Mouse (Mus musculus): ENCODE measurements around the gene Recql5. TPM values are rescaled to one million over a fixed set of nuclear protein-coding genes. Genes with fewer than 3 reads are reported as not detected.

The Recql5 gene
- polyA plus RNA-seq, 1 experiment from 2014 or later = 16.3 TPM

GRCm38 (mm10) chr11:115843891-115844239 lies 89.4 kb downstream of the Recql5 start:
- ATAC-seq (ENCODE audit: insufficient read depth, low FRiP score, low read depth) = peak; percentile 87
- no peaks in the 10 kb centered on the region for H3K9me3 ChIP-seq
- no peaks in the 10 kb centered on the region for H3K27me3 ChIP-seq (replicated peaks)
- no peak overlapping the region for H3K9ac ChIP-seq
- peaks cover 24% of the 10 kb centered on the region for H3K4me1 ChIP-seq
- peaks cover 8% of the 10 kb centered on the region; the same call in 1 of the 2 replicates for H3K36me3 ChIP-seq
- WGBS = 59% methylated on average over 5 of the region's 5 CpGs
- peak overlapping the region; percentile 20; the same call in 1 of the 2 replicates for H3K4me2 ChIP-seq
- no peak overlapping the region for H3K4me3 ChIP-seq (replicated peaks)
- peak overlapping the region; percentile 82 for H3K27ac ChIP-seq

GRCm38 (mm10) chr11:115843141-115843890 lies 90.0 kb downstream of the Recql5 start:
- H3K4me1 ChIP-seq = peaks cover 24% of the 10 kb centered on the region
- no peaks in the 10 kb centered on the region for H3K9me3 ChIP-seq
- H3K4me3 ChIP-seq (replicated peaks) = no peak overlapping the region
- ATAC-seq (ENCODE audit: insufficient read depth, low FRiP score, low read depth) = no peak
- H3K36me3 ChIP-seq = peaks cover 8% of the 10 kb centered on the region; the same call in 1 of the 2 replicates
- H3K27ac ChIP-seq = peak overlapping the region; percentile 82
- WGBS = 77% methylated on average over 14 of the region's 14 CpGs
- H3K27me3 ChIP-seq (replicated peaks) = no peaks in the 10 kb centered on the region
- H3K9ac ChIP-seq = no peak overlapping the region
- no peak overlapping the region for H3K4me2 ChIP-seq

Other genes starting within 250 kb of the Recql5 start
- gene Grb2, start 224.9 kb downstream of the Recql5 start, polyA plus RNA-seq (2015; fragmentation: Nextera tagmentation; extraction: Ambion mirVana) = 83.5 and 85.7 TPM in 2 replicates
- 19.9 and 20.7 TPM in 2 replicates for gene Tmem94, start 168.0 kb downstream of the Recql5 start, polyA plus RNA-seq (2015; fragmentation: Nextera tagmentation; extraction: Ambion mirVana)
- 11.7 and 13.1 TPM in 2 replicates for gene Caskin2, start 119.8 kb downstream of the Recql5 start, polyA plus RNA-seq (2015; fragmentation: Nextera tagmentation; extraction: Ambion mirVana)
- gene Tsen54, start 118.8 kb downstream of the Recql5 start, polyA plus RNA-seq (2015; fragmentation: Nextera tagmentation; extraction: Ambion mirVana) = 28.2 and 30.6 TPM in 2 replicates
- 60.4 and 61.5 TPM in 2 replicates for gene Llgl2, start 109.4 kb downstream of the Recql5 start, polyA plus RNA-seq (2015; fragmentation: Nextera tagmentation; extraction: Ambion mirVana)
- 17.8 and 24.7 TPM in 2 replicates for gene Myo15b, start 75.1 kb downstream of the Recql5 start, polyA plus RNA-seq (2015; fragmentation: Nextera tagmentation; extraction: Ambion mirVana)
- gene Smim5, start 33.5 kb downstream of the Recql5 start, polyA plus RNA-seq (2015; fragmentation: Nextera tagmentation; extraction: Ambion mirVana) = 3.5 and 5.5 TPM in 2 replicates
- 40.9 and 43.0 TPM in 2 replicates for gene Smim6, start 21.5 kb downstream of the Recql5 start, polyA plus RNA-seq (2015; fragmentation: Nextera tagmentation; extraction: Ambion mirVana)
- gene Sap30bp, start 195 bp downstream of the Recql5 start, polyA plus RNA-seq (2015; fragmentation: Nextera tagmentation; extraction: Ambion mirVana) = 34.6 and 36.4 TPM in 2 replicates
- gene Itgb4, start 41.2 kb upstream of the Recql5 start, polyA plus RNA-seq (2015; fragmentation: Nextera tagmentation; extraction: Ambion mirVana) = 13.4 and 13.5 TPM in 2 replicates
- gene Galk1, start 79.2 kb upstream of the Recql5 start, polyA plus RNA-seq (2015; fragmentation: Nextera tagmentation; extraction: Ambion mirVana) = 186 and 208 TPM in 2 replicates
- gene H3f3b, start 94.5 kb upstream of the Recql5 start, polyA plus RNA-seq (2015; fragmentation: Nextera tagmentation; extraction: Ambion mirVana) = 1,577 and 1,755 TPM in 2 replicates
- 27.3 and 33.2 TPM in 2 replicates for gene Unk, start 96.8 kb upstream of the Recql5 start, polyA plus RNA-seq (2015; fragmentation: Nextera tagmentation; extraction: Ambion mirVana)
- 6.5 and 8.0 TPM in 2 replicates for gene Unc13d, start 144.5 kb upstream of the Recql5 start, polyA plus RNA-seq (2015; fragmentation: Nextera tagmentation; extraction: Ambion mirVana)
- gene Wbp2, start 153.5 kb upstream of the Recql5 start, polyA plus RNA-seq (2015; fragmentation: Nextera tagmentation; extraction: Ambion mirVana) = 70.4 and 77.6 TPM in 2 replicates
- 27.6 and 30.9 TPM in 2 replicates for gene Trim47, start 193.7 kb upstream of the Recql5 start, polyA plus RNA-seq (2015; fragmentation: Nextera tagmentation; extraction: Ambion mirVana)
- 5.7 and 6.5 TPM in 2 replicates for gene Trim65, start 197.7 kb upstream of the Recql5 start, polyA plus RNA-seq (2015; fragmentation: Nextera tagmentation; extraction: Ambion mirVana)
- 94.8 and 102 TPM in 2 replicates for gene Mrpl38, start 205.4 kb upstream of the Recql5 start, polyA plus RNA-seq (2015; fragmentation: Nextera tagmentation; extraction: Ambion mirVana)
- 26.8 and 31.8 TPM in 2 replicates for gene Fbf1, start 234.7 kb upstream of the Recql5 start, polyA plus RNA-seq (2015; fragmentation: Nextera tagmentation; extraction: Ambion mirVana)